Mouse (Mus musculus): ENCODE results near the gene Cwf19l2. TPM values are rescaled to one million over a fixed set of nuclear protein-coding genes. Genes with fewer than 3 reads are reported as not detected.
A peak's percentile ranks its signal among the peaks of the same experiment; 100 is the strongest.
"Not testable (repeated sequence)": the region's sequence is repeated elsewhere in the genome, so short reads cannot be mapped to it uniquely, and the experiment has no call there.

Gene Cwf19l2
- polyA plus RNA-seq (2015; fragmentation: Nextera tagmentation; extraction: Ambion mirVana) = 5.3 and 6.2 TPM in 2 replicates

DNA sequence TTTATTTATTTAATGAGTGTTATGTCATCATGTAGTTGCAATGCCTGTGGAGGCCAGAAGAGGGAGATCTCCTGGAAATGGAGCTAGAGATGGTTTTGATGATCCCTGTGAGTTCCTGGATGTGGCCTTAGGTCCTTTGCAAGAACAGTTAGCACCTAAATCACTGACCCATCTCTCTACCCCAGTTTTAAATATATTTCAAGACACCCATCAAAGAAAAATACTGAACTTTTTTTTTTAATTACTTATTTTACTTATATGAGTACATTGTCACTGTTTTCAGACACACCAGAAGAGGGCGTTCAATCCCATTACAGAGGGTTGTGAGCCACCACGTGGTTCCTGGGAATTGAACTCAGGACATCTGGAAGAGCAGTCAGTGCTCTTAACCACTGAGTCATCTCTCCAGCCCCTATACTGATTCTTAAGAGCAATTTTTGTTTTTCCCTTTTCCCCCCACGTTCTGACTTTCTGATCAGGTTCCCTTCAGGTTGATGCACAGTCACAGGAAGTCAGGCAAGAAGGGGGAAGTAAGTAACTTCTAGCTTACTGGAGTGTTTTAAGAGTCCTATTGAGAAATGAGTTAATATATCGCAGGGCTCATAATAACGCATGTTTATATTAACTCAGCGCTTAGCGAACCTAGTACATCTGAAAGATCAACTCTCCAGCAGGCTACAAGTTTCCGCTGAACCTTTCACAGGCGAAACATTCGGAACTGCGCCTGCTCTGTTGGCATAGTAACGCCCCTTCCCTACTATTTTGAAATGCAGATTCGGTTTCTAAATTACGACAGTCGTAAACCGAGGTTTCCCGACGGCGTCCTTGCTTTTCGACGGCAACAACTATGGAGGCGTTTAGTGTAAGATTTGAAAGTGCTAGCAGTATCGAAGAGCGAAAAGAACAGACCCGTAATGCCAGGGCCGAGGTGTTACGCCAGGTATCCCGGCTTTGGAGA, at the start of gene Cwf19l2:
Gene Cwf19l2 (plus strand): TSS at position 342 of the 958 bp plus-strand sequence.
- ATAC-seq (ENCODE audit: low read depth) (peak; percentile 84), DNase-seq (peak; percentile 79)
- Histone ChIP-seq H3K4me3 (replicated peaks) (peak within 1 kb of the TSS; percentile 70), H3K36me3 (no peaks in the 10 kb centered on the region), H3K4me2 (peak within 1 kb of the TSS; percentile 62), H3K4me1 (replicated peaks) (peaks cover 9% of the 10 kb centered on the region), H3K27me3 (no peaks in the 10 kb centered on the region), H3K27ac (peak within 1 kb of the TSS; percentile 66), H3K9me3 (replicated peaks) (no peaks in the 10 kb centered on the region), H3K9ac (peak within 1 kb of the TSS; percentile 70)
- under 1% methylated on average over 28 of the region's 28 CpGs for WGBS (ENCODE audit: insufficient replicate concordance)

DNA sequence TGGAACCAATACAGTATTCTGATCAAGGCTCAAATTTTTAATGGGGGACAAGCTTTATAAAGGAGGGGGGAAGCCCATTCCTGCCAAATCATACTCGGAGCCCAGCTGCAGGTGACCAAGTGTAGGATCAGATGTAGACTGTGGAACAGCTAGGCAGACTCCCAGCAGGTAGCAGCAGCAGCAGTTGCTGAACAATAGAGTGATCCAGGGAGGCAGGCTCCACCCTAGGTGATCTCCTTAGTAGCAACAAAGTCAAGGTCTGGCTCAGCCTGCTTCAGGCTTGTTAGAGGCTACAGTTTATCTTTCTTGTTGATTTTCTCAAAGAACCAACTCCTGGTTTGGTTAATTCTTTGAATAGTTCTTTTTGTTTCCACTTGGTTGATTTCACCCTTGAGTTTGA, 27.1 kb upstream of the Cwf19l2 start:
- ATAC-seq (ENCODE audit: low read depth); H3K4me2 ChIP-seq; H3K4me3 ChIP-seq (replicated peaks); H3K27ac ChIP-seq; H3K9me3 ChIP-seq (replicated peaks); H3K9ac ChIP-seq; DNase-seq; H3K27me3 ChIP-seq; H3K4me1 ChIP-seq (replicated peaks): not testable (repeated sequence)
- H3K36me3 ChIP-seq = peaks cover 37% of the 10 kb centered on the region
- WGBS (ENCODE audit: insufficient replicate concordance) = 62% methylated on average over 1 of the region's 1 CpGs

DNA sequence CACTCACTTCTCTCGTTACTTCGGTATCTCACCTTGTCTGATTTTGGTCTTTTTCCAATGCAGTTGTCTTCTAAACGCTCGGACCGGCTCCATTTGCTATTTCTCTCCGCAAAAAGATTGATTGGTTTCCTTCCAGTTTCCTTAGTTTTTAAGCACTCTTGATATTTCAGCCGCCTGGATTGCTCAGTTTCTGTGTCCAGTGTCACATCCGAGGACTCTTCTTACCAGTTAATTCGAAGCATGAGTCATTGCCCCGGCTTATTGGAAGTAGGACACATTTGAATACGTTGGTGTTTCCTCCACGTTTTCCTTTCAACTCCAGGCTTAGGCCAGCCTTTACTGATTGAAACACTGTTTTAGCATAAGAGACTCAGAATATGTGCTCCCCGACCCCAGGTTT, 980 bp downstream of the Cwf19l2 start:
- peak; percentile 21 for DNase-seq
- no peaks in the 10 kb centered on the region for H3K9me3 ChIP-seq (replicated peaks)
- peak overlapping the region; percentile 70 for H3K9ac ChIP-seq
- H3K36me3 ChIP-seq = no peaks in the 10 kb centered on the region
- no peak for ATAC-seq (ENCODE audit: low read depth)
- under 1% methylated on average over 13 of the region's 13 CpGs for WGBS (ENCODE audit: insufficient replicate concordance)
- H3K4me2 ChIP-seq = peak overlapping the region; percentile 62
- H3K4me3 ChIP-seq (replicated peaks) = peak overlapping the region; percentile 70
- peaks cover 9% of the 10 kb centered on the region for H3K4me1 ChIP-seq (replicated peaks)
- H3K27ac ChIP-seq = peak overlapping the region; percentile 66; the same call in 1 of the 2 replicates
- H3K27me3 ChIP-seq = no peaks in the 10 kb centered on the region

DNA sequence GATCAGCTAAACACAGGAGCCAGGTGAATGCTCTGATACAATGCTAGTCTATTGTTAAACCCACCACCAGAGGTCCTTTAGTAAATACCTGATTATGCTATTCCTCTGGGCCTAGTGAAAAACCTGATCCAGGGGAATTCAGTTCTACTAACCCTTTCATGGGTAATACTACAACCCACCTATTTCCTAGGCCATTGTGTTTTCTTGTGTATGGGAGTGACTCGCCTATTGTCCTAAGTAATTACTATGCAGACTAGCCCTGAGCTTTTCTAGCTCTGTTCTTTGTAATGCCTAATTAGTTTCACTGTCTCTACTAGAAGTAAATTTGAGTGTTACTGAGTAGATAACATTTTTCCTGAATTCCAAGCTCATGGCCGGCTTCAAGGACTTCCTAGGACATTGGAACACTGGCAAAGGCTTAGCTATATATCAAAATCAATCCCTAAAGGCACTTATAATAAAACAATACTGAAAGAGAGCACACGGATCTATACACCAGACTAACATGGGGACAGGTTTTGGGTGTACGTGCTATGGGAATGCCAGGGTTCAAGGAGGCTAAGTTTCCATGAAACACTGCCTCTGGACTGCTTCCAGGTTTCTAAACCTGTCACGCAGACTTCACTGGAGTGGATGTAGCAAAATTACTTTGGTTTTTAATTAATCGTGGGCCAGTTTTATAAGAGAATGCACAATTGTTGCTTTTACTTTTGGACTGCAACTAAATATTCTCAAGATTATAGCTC, 36.3 kb downstream of the Cwf19l2 start:
- not testable (repeated sequence) for ATAC-seq (ENCODE audit: low read depth); H3K4me3 ChIP-seq (replicated peaks); H3K4me2 ChIP-seq; H3K36me3 ChIP-seq; H3K9me3 ChIP-seq (replicated peaks); H3K27me3 ChIP-seq; H3K4me1 ChIP-seq (replicated peaks); H3K27ac ChIP-seq; H3K9ac ChIP-seq; DNase-seq
- WGBS (ENCODE audit: insufficient replicate concordance) = 78% methylated on average over 6 of the region's 6 CpGs

GRCm38 (mm10) chr9:3471897-3472296, 68.5 kb downstream of the Cwf19l2 start:
- ATAC-seq (ENCODE audit: low read depth) (no peak), DNase-seq (no peak)
- Histone ChIP-seq H3K4me2 (no peak overlapping the region), H3K36me3 (peaks cover 14% of the 10 kb centered on the region), H3K27ac (no peak overlapping the region), H3K4me3 (replicated peaks) (no peak overlapping the region), H3K9ac (no peak overlapping the region), H3K9me3 (replicated peaks) (no peaks in the 10 kb centered on the region), H3K4me1 (replicated peaks) (no peaks in the 10 kb centered on the region), H3K27me3 (no peaks in the 10 kb centered on the region)

GRCm38 (mm10) chr9:3518645-3519044, 115.3 kb downstream of the Cwf19l2 start:
- no peak for DNase-seq
- 63% methylated on average over 1 of the region's 1 CpGs for WGBS (ENCODE audit: insufficient replicate concordance)
- no peak overlapping the region for H3K9ac ChIP-seq
- no peaks in the 10 kb centered on the region for H3K36me3 ChIP-seq
- no peaks in the 10 kb centered on the region for H3K27me3 ChIP-seq
- H3K27ac ChIP-seq = no peak overlapping the region
- no peak overlapping the region for H3K4me3 ChIP-seq (replicated peaks)
- no peak for ATAC-seq (ENCODE audit: low read depth)
- no peaks in the 10 kb centered on the region for H3K9me3 ChIP-seq (replicated peaks)
- no peak overlapping the region for H3K4me2 ChIP-seq
- no peaks in the 10 kb centered on the region for H3K4me1 ChIP-seq (replicated peaks)

DNA sequence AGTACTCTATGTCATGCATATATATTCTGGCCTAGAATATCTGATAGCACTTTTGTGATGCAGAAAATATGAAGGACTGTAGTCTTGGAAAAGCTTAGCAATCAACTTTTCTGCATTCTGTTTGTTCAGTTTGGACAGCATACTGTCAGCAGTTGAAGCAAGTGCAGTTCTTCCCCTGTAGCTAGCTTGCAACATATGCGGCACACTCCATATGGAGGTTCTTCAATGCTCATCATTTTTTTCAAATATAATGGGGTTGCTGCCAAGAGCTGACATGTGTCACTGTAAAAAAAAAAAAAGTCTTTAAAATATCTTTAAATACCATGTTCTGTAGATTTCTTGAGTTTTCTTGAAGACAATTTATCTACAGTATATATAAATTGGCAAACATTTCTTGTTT, 115.8 kb downstream of the Cwf19l2 start:
- Histone ChIP-seq H3K4me2 (no peak overlapping the region), H3K27ac (no peak overlapping the region), H3K36me3 (no peaks in the 10 kb centered on the region), H3K9ac (no peak overlapping the region), H3K4me3 (replicated peaks) (no peak overlapping the region), H3K9me3 (replicated peaks) (no peaks in the 10 kb centered on the region), H3K4me1 (replicated peaks) (no peaks in the 10 kb centered on the region), H3K27me3 (no peaks in the 10 kb centered on the region)
- WGBS (ENCODE audit: insufficient replicate concordance) = 87% methylated on average over 1 of the region's 1 CpGs
- DNase-seq = no peak
- ATAC-seq (ENCODE audit: low read depth) = no peak

- H3K4me3 ChIP-seq (replicated peaks) = no peak overlapping the region
- 57% methylated on average over 2 of the region's 2 CpGs for WGBS (ENCODE audit: insufficient replicate concordance)
- no peaks in the 10 kb centered on the region for H3K27me3 ChIP-seq
- ATAC-seq (ENCODE audit: low read depth) (no peak), DNase-seq (no peak)
- H3K9me3 ChIP-seq (replicated peaks) = no peaks in the 10 kb centered on the region
- H3K36me3 ChIP-seq = no peaks in the 10 kb centered on the region
- no peak overlapping the region for H3K27ac ChIP-seq
- H3K4me2 ChIP-seq = no peak overlapping the region
- H3K4me1 ChIP-seq (replicated peaks) = no peaks in the 10 kb centered on the region
- no peak overlapping the region for H3K9ac ChIP-seq
These were observed 117.6 kb downstream of the Cwf19l2 start for GRCm38 (mm10) chr9:3521031-3521430.

Other genes starting within 250 kb of the Cwf19l2 start
- gene Alkbh8, start 68.5 kb upstream of the Cwf19l2 start, polyA plus RNA-seq (2015; fragmentation: Nextera tagmentation; extraction: Ambion mirVana) = 22.0 and 27.0 TPM in 2 replicates
- gene Gucy1a2, start 129.2 kb downstream of the Cwf19l2 start, polyA plus RNA-seq (2015; fragmentation: Nextera tagmentation; extraction: Ambion mirVana) = 0.12 and 0.21 TPM in 2 replicates